Mouse (Mus musculus) heart, postnatal 0 days (tissue): Measurements from ENCODE around the gene Zfp511. TPM values are rescaled to one million over a fixed set of nuclear protein-coding genes. Genes with fewer than 3 reads are reported as not detected.

Experiments used
- ATAC-seq: fragments of 200-750 bp; cut with Nextera tagmentation; 2 replicates; pipeline ENCODE4 v1.8.0; 2017; ENCODE audit warnings: low read depth, moderate number of reproducible peaks, moderate library complexity; ENCODE audit not compliant: insufficient read depth
- DNase-seq: peaks from one replicate; pipeline ENCODE4 v3.0.0-alpha.2; 2016; ENCODE audit warnings: low spot score
- H3K27ac ChIP-seq: fragments of 300-500 bp; sonication (generic); 2 replicates; pipeline ENCODE4 v1.5.1; 2014; ENCODE audit warnings: low read depth, mild to moderate bottlenecking
- H3K27me3 ChIP-seq: fragments of 300-500 bp; sonication (generic); 2 replicates; pipeline ENCODE4 v1.6.1; 2014; ENCODE audit warnings: low read length, mixed read lengths; ENCODE audit not compliant: control insufficient read depth, insufficient read depth
- H3K36me3 ChIP-seq: fragments of 300-500 bp; sonication (generic); replicated peaks from 2 replicates; pipeline ENCODE4 v1.6.1; 2014; ENCODE audit warnings: low read length, mixed read lengths; ENCODE audit not compliant: control insufficient read depth, insufficient read depth
- H3K4me1 ChIP-seq: fragments of 300-500 bp; sonication (generic); 2 replicates; pipeline ENCODE4 v1.6.1; 2014; ENCODE audit warnings: antibody characterized with exemption; ENCODE audit not compliant: control insufficient read depth, insufficient read depth
- H3K4me2 ChIP-seq: fragments of 300-500 bp; sonication (generic); 2 replicates; pipeline ENCODE4 v1.6.1; 2014; ENCODE audit warnings: low read depth, mild to moderate bottlenecking, low read length, moderate library complexity
- H3K4me3 ChIP-seq: fragments of 300-500 bp; sonication (generic); 2 replicates; pipeline ENCODE4 v1.5.1; 2014; ENCODE audit warnings: low read depth, low read length
- H3K9ac ChIP-seq: fragments of 300-500 bp; sonication (generic); replicated peaks from 2 replicates; pipeline ENCODE4 v1.6.1; 2014; ENCODE audit warnings: low read depth, low read length, mixed read lengths
- H3K9me3 ChIP-seq: fragments of 300-500 bp; sonication (generic); replicated peaks from 2 replicates; pipeline ENCODE4 v1.6.1; 2016; ENCODE audit warnings: low read length; ENCODE audit not compliant: control insufficient read depth
- CTCF ChIP-seq: IDR thresholded peaks from 2 replicates; pipeline ENCODE4 v1.5.1; 2016; ENCODE audit warnings: antibody characterized with exemption, control low read depth, low read depth
- EP300 ChIP-seq: IDR thresholded peaks from 2 replicates; pipeline ENCODE4 v1.6.1; 2016; ENCODE audit warnings: antibody characterized with exemption, low read depth
- WGBS: fragments of 180-500 bp; shearing (Covaris S2); extraction: QIAGEN DNeasy Blood & Tissue Kit; methylation state at CpG from one replicate; pipeline ENCODE4 v1.1.7; 2014; 5-methylcytosine and 5-hydroxymethylcytosine counted together
- polyA plus RNA-seq: library from polyadenylated mRNA; unstranded; fragments of >200 nt; fragmentation: Nextera tagmentation; extraction: Ambion mirVana; gene quantifications from 2 replicates; pipeline ENCODE4 v1.2.1, GENCODE M21; 2015
- total RNA-seq: library from RNA; depleted of rRNA; stranded (reverse); fragments of >200 nt; gene quantifications from 2 replicates; pipeline ENCODE4 v1.2.3, GENCODE M21; 2014; ENCODE audit warnings: low replicate concordance

Zfp511 gene
- total and polyA plus RNA-seq, 2 experiments from 2014 or later: 23.9 to 44.3 TPM

DNA sequence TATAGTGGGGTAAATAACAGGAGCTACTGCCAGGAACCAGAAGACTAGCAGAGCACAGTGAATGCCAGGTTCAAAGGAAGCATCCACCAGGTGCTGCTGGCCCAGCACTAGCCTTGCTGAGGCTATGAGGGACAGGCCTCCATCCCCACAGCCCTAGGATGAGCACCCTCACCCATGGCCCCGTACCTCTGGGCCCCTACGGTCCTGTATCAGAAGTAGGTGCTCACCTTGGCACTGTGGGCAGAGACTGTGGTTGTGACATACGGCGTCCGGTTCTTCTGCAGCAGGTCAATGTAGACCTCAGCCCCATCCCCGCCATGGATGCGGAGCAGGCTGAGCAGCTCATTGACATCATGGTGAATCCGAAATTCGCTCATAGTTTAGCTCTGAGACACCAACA, 2.8 kb upstream of the Zfp511 start:
- ATAC-seq: no peak

GRCm38 (mm10) chr7:140035456-140035855, 735 bp upstream of the Zfp511 start:
- Histone ChIP-seq H3K27me3 (no peaks in the 10 kb centered on the region), H3K4me1 (peaks cover 11% of the 10 kb centered on the region; the same call in 1 of the 2 replicates), H3K4me3 (peak overlapping the region; percentile 87), H3K9ac (peak overlapping the region; percentile 84), H3K4me2 (peak overlapping the region; percentile 91), H3K9me3 (no peaks in the 10 kb centered on the region), H3K27ac (peak overlapping the region; percentile 87), H3K36me3 (peaks cover 46% of the 10 kb centered on the region)
- ATAC-seq: no peak
- no peak for TF ChIP-seq EP300
- no peak for TF ChIP-seq CTCF
- 12% methylated on average over 7 of the region's 7 CpGs for WGBS
- no peak for DNase-seq

More for the DNA sequence above, 2.8 kb upstream of the Zfp511 start:
- peaks cover 57% of the 10 kb centered on the region for H3K36me3 ChIP-seq
- H3K4me1 ChIP-seq: peaks cover 11% of the 10 kb centered on the region; the same call in 1 of the 2 replicates
- no peak overlapping the region for H3K4me2 ChIP-seq
- 87% methylated on average over 9 of the region's 9 CpGs for WGBS
- TF ChIP-seq EP300: no peak
- TF ChIP-seq CTCF: no peak
- H3K9me3 ChIP-seq: no peaks in the 10 kb centered on the region
- no peak overlapping the region for H3K9ac ChIP-seq
- H3K27me3 ChIP-seq: no peaks in the 10 kb centered on the region
- no peak overlapping the region for H3K27ac ChIP-seq
- DNase-seq: no peak
- no peak overlapping the region for H3K4me3 ChIP-seq

GRCm38 (mm10) chr7:140037171-140037555, 972 bp downstream of the Zfp511 start:
- Histone ChIP-seq H3K9ac (no peak overlapping the region), H3K27ac (no peak overlapping the region), H3K27me3 (no peaks in the 10 kb centered on the region), H3K9me3 (no peaks in the 10 kb centered on the region), H3K36me3 (peaks cover 36% of the 10 kb centered on the region), H3K4me1 (peaks cover 11% of the 10 kb centered on the region; the same call in 1 of the 2 replicates), H3K4me2 (peak overlapping the region; percentile 91), H3K4me3 (peak overlapping the region; percentile 87; the same call in 1 of the 2 replicates)
- no peak for TF ChIP-seq EP300
- TF ChIP-seq CTCF: no peak
- WGBS: 52% methylated on average over 3 of the region's 3 CpGs
- no peak for ATAC-seq
- DNase-seq: no peak

DNA sequence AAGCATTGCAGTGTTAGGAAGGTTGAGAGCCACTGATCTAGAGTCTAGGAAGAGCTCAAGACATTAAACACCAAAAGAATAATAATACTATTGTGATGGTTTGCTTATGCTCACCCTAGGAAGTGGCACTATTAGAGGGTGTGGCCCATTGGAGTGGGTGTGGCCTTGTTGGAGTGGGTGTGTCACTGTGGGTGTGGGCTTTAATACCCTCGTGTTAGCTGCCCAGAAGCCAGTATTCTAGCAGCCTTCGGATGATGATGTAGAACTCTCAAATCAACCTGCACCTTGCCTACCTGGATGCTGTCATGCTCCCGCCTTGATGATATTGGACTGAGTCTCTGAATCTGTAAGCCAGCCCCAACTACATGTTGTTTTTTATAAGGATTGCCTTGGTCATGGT, 6.5 kb downstream of the Zfp511 start:
- H3K27me3 ChIP-seq: peaks cover 38% of the 10 kb centered on the region
- DNase-seq (no peak), ATAC-seq (no peak)
- H3K9ac ChIP-seq: no peak overlapping the region
- no peak overlapping the region for H3K27ac ChIP-seq
- TF ChIP-seq CTCF (no peak), EP300 (no peak)
- H3K4me2 ChIP-seq: no peak overlapping the region
- peaks cover 17% of the 10 kb centered on the region for H3K36me3 ChIP-seq
- 60% methylated on average over 3 of the region's 3 CpGs for WGBS
- H3K4me1 ChIP-seq: no peaks in the 10 kb centered on the region
- H3K4me3 ChIP-seq: no peak overlapping the region
- no peaks in the 10 kb centered on the region for H3K9me3 ChIP-seq

DNA sequence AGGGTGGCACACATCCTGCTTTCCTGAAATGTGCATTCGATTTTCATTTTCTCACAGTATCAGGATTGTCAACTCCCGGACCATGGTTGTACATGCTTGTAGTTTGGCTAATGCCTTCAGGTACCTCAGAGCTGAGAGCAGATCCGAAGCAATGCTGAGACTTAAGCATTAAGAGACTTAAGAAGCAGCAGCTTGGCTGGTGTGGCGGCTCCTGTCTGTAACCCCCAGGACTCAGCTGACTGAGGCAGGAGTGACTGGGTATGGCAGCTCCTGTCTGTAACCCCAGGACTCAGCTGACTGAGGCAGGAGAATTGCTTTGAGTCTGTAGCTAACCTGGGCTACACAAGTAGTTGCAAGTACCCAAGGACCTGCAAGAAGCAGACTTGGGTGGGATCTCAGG, 9.4 kb downstream of the Zfp511 start:
- Histone ChIP-seq H3K36me3 (peaks cover 6% of the 10 kb centered on the region), H3K27ac (no peak overlapping the region), H3K9me3 (no peaks in the 10 kb centered on the region), H3K9ac (no peak overlapping the region), H3K4me2 (no peak overlapping the region), H3K4me3 (no peak overlapping the region), H3K27me3 (peaks cover 66% of the 10 kb centered on the region), H3K4me1 (peaks cover 18% of the 10 kb centered on the region)
- WGBS: 65% methylated on average over 4 of the region's 4 CpGs
- DNase-seq: no peak
- ATAC-seq: no peak
- TF ChIP-seq EP300: no peak
- TF ChIP-seq CTCF: no peak

- TF ChIP-seq CTCF (no peak), EP300 (no peak)
- peak overlapping the region; percentile 60 for H3K4me2 ChIP-seq
- no peak overlapping the region for H3K27ac ChIP-seq
- no peaks in the 10 kb centered on the region for H3K9me3 ChIP-seq
- peaks cover 18% of the 10 kb centered on the region for H3K4me1 ChIP-seq
- ATAC-seq: peak; percentile 24; the same call in 1 of the 2 replicates
- WGBS: 1% methylated on average over 33 of the region's 33 CpGs
- H3K9ac ChIP-seq: no peak overlapping the region
- H3K4me3 ChIP-seq: peak overlapping the region; percentile 47
- DNase-seq: no peak
- peaks cover 89% of the 10 kb centered on the region for H3K27me3 ChIP-seq
- no peaks in the 10 kb centered on the region for H3K36me3 ChIP-seq
These were observed 11.7 kb downstream of the Zfp511 start for GRCm38 (mm10) chr7:140047811-140048311.
